9 mouse cellular contexts compared by ENCODE assay signal in the genomic region with DNA sequence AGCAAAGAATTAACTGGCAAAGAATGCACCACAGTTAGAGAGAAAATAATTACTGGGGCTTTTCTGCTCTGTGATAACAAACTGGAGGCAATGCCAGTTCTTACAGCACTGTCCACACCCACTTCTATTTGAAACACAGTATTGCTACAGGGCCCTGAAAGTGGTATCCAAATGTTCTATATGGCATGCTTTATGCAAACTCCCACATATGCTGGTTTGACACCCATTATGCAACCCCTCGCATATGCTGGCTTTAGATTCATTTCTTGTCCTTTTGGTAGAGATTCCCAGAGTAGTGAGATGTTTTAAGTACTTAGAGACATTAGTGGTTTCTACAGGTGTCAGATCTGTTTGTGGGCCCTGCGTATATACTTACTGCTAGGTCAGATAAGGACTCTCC.
"Had no signal": no experiment of that assay in that cellular context is flagged by ENCODE, and none has a peak within 500 bp of the region (broad histone marks: within the 10 kb centered on the region; RNA-seq: fewer than 3 reads in every experiment).

No protein-coding gene starts in this region.

- DNase-seq: kidney, adult 11 months; kidney, adult 9 months; kidney, postnatal 4 days; lung, adult 2 months; midbrain, embryonic 14.5 days; right cerebral cortex, postnatal 4 days; spleen, adult 18-20 months; thymus, adult 2 months; thymus, postnatal 25 days had no signal
